ENCODE assay signal across 9 mouse cellular contexts in genomic region chr19:59457011-59457945, GRCm38 (mm10). TPM values are rescaled to one million over a fixed set of nuclear protein-coding genes. Genes with fewer than 3 reads are reported as not detected.
DNase-seq lines count a peak whose midpoint lies in the region; ATAC-seq lines count a peak whose summit lies in the region.
"Had no signal": no experiment of that assay in that cellular context is flagged by ENCODE, and none has a peak within 500 bp of the region (broad histone marks: within the 10 kb centered on the region; RNA-seq: fewer than 3 reads in every experiment).

No protein-coding gene starts in this region.

- H3K4me3 ChIP-seq in lung, embryonic 16.5 days (ENCODE audit: low read length) = no peak overlapping the region
- peak overlapping the region; percentile 53 for H3K4me3 ChIP-seq in embryonic facial prominence, embryonic 14.5 days (ENCODE audit: low read depth, low read length)
- peak overlapping the region; percentile 46 for H3K4me3 ChIP-seq in kidney, embryonic 14.5 days (ENCODE audit: low read length)
- peak overlapping the region; percentile 42 for H3K4me3 ChIP-seq in midbrain, embryonic 14.5 days (replicated peaks; ENCODE audit: low read depth, low read length)
- H3K4me3 ChIP-seq: erythroblast, embryonic 14.5 days had no signal

- H3K27me3 ChIP-seq in lung, embryonic 16.5 days (ENCODE audit: control insufficient read depth, insufficient read depth, low read depth, low read length) = peaks cover 90% of the 10 kb centered on the region
- H3K27me3 ChIP-seq in embryonic facial prominence, embryonic 14.5 days (replicated peaks; ENCODE audit: control insufficient read depth, insufficient read depth, low read length) = peaks cover 81% of the 10 kb centered on the region
- H3K27me3 ChIP-seq in kidney, embryonic 14.5 days (ENCODE audit: control insufficient read depth, insufficient read depth, low read length) = peaks cover 77% of the 10 kb centered on the region
- H3K27me3 ChIP-seq in midbrain, embryonic 14.5 days (ENCODE audit: control insufficient read depth, insufficient read depth, low read length) = peaks cover 76% of the 10 kb centered on the region

- no peak for DNase-seq in lung, postnatal 36 days
- DNase-seq in embryonic facial prominence, embryonic 14.5 days (ENCODE audit: low spot score) = peak; percentile 90
- DNase-seq in midbrain, embryonic 14.5 days = peak; percentile 79
- DNase-seq in thymus, postnatal 10 days (ENCODE audit: low spot score in 2 of 2) = no peak

- peaks cover 14% of the 10 kb centered on the region for H3K4me1 ChIP-seq in lung, embryonic 16.5 days (replicated peaks; ENCODE audit: control insufficient read depth, insufficient read depth, low read length)
- H3K4me1 ChIP-seq in embryonic facial prominence, embryonic 14.5 days (ENCODE audit: control insufficient read depth, insufficient read depth, low read length) = no peaks in the 10 kb centered on the region
- 0 out of 2 replicates have a peak, but pooled peaks cover 4% of the 10 kb centered on the region for H3K4me1 ChIP-seq in kidney, embryonic 14.5 days (ENCODE audit: control insufficient read depth, insufficient read depth, low read length)
- no peaks in the 10 kb centered on the region; the same call in 1 of the 2 replicates for H3K4me1 ChIP-seq in midbrain, embryonic 14.5 days (ENCODE audit: control insufficient read depth, insufficient read depth, low read length)

- no peaks in the 10 kb centered on the region for H3K9me3 ChIP-seq in lung, embryonic 16.5 days (ENCODE audit: control insufficient read depth, low read length)
- no peaks in the 10 kb centered on the region for H3K9me3 ChIP-seq in embryonic facial prominence, embryonic 14.5 days (ENCODE audit: control insufficient read depth, low read length)
- no peaks in the 10 kb centered on the region for H3K9me3 ChIP-seq in kidney, embryonic 14.5 days (ENCODE audit: control insufficient read depth, low read length)
- no peaks in the 10 kb centered on the region for H3K9me3 ChIP-seq in midbrain, embryonic 14.5 days (ENCODE audit: control insufficient read depth, low read length)

- 0 out of 2 replicates have a peak, but pooled peaks have one; percentile 4 for ATAC-seq in lung, embryonic 16.5 days (ENCODE audit: low read depth)
- 0 out of 2 replicates have a peak, but pooled peaks have one; percentile 23 for ATAC-seq in embryonic facial prominence, embryonic 14.5 days (ENCODE audit: low read depth)
- ATAC-seq in kidney, embryonic 14.5 days (ENCODE audit: low FRiP score, low TSS enrichment) = no peak; the same call in 1 of the 2 replicates
- 0 out of 2 replicates have a peak, but pooled peaks have one; percentile 26 for ATAC-seq in midbrain, embryonic 14.5 days (ENCODE audit: low FRiP score, low TSS enrichment)
- ATAC-seq in megakaryocyte-erythroid progenitor cell, adult 5-6 weeks (replicated peaks; ENCODE audit: low FRiP score, low TSS enrichment, poor library complexity, severe bottlenecking) = no peak
- no peak for ATAC-seq in inflammation-experienced regulatory T-cells, adult 6 months

- no peak overlapping the region; the same call in 1 of the 2 replicates for H3K4me2 ChIP-seq in lung, embryonic 16.5 days (ENCODE audit: low read depth, low read length)
- peak overlapping the region; percentile 55 for H3K4me2 ChIP-seq in embryonic facial prominence, embryonic 14.5 days (ENCODE audit: low read depth, low read length)
- peak overlapping the region; percentile 50 for H3K4me2 ChIP-seq in kidney, embryonic 14.5 days (replicated peaks; ENCODE audit: low read depth, low read length)
- peak overlapping the region; percentile 52 for H3K4me2 ChIP-seq in midbrain, embryonic 14.5 days (ENCODE audit: low read length)

- WGBS in lung, embryonic 16.5 days = 3% methylated on average over 23 of the region's 23 CpGs
- WGBS in embryonic facial prominence, embryonic 14.5 days = 2% methylated on average over 23 of the region's 23 CpGs
- WGBS in kidney, embryonic 14.5 days = under 1% methylated on average over 23 of the region's 23 CpGs
- WGBS in midbrain, embryonic 14.5 days = 3% methylated on average over 23 of the region's 23 CpGs

- no peaks in the 10 kb centered on the region for H3K36me3 ChIP-seq in lung, embryonic 16.5 days (ENCODE audit: control insufficient read depth, insufficient read depth, low read length)
- no peaks in the 10 kb centered on the region for H3K36me3 ChIP-seq in embryonic facial prominence, embryonic 14.5 days (ENCODE audit: control insufficient read depth, insufficient read depth, low read length)
- no peaks in the 10 kb centered on the region for H3K36me3 ChIP-seq in kidney, embryonic 14.5 days (ENCODE audit: control insufficient read depth, insufficient read depth, low read length)
- no peaks in the 10 kb centered on the region for H3K36me3 ChIP-seq in midbrain, embryonic 14.5 days (ENCODE audit: control insufficient read depth, insufficient read depth, low read length)

- no peak overlapping the region for H3K27ac ChIP-seq in lung, embryonic 16.5 days (ENCODE audit: low read length)
- peak overlapping the region; percentile 86 for H3K27ac ChIP-seq in embryonic facial prominence, embryonic 14.5 days (replicated peaks; ENCODE audit: low read depth, low read length)
- H3K27ac ChIP-seq in kidney, embryonic 14.5 days (ENCODE audit: low read depth, low read length) = peak overlapping the region; percentile 98
- peak overlapping the region; percentile 85 for H3K27ac ChIP-seq in midbrain, embryonic 14.5 days (replicated peaks; ENCODE audit: low read depth, low read length)

- H3K9ac ChIP-seq in lung, embryonic 16.5 days (ENCODE audit: low read length) = no peak overlapping the region
- H3K9ac ChIP-seq in embryonic facial prominence, embryonic 14.5 days (ENCODE audit: low read depth, low read length) = peak overlapping the region; percentile 79
- H3K9ac ChIP-seq in kidney, embryonic 14.5 days (ENCODE audit: low read depth, low read length) = peak overlapping the region; percentile 67
- H3K9ac ChIP-seq in midbrain, embryonic 14.5 days (replicated peaks; ENCODE audit: low read length) = peak overlapping the region; percentile 72; the same call in 1 of the 2 replicates

RNA-seq across cellular contexts. Expression of gene Emx2, which starts 0.9 kb away (rescaled TPM):
- not detected in 2 replicates for polyA plus RNA-seq in lung, embryonic 16.5 days (2015; fragmentation: Nextera tagmentation; extraction: Ambion mirVana)
- polyA plus RNA-seq in embryonic facial prominence, embryonic 14.5 days (2014; fragmentation: Nextera tagmentation; extraction: Ambion mirVana) = 6.9 and 7.5 TPM in 2 replicates
- 40.5 and 43.6 TPM in 2 replicates for polyA plus RNA-seq in kidney, embryonic 14.5 days (2014; fragmentation: Nextera tagmentation; extraction: Ambion mirVana)
- 18.5 and 19.1 TPM in 2 replicates for polyA plus RNA-seq in midbrain, embryonic 14.5 days (2014; fragmentation: Nextera tagmentation; extraction: Ambion mirVana)
- total RNA-seq in megakaryocyte-erythroid progenitor cell, adult 5-6 weeks (2014; fragmentation: Nextera tagmentation) = not detected in 2 replicates
- not detected in 2 replicates for total RNA-seq in megakaryocyte-erythroid progenitor cell, adult 5-6 weeks (2017)
- not detected for polyA plus RNA-seq in inflammation-experienced regulatory T-cells, adult 6 months (2017; shearing (Covaris generic))
- polyA plus RNA-seq: erythroblast, embryonic 14.5 days had no signal

Comparison
In these comparisons a context has a peak if more than half of its experiments do, and no peak if none do; other contexts are left out.
1. ATAC-seq: peak in lung, embryonic 16.5 days (single experiment), embryonic facial prominence, embryonic 14.5 days (single experiment) and midbrain, embryonic 14.5 days (single experiment); none in kidney, embryonic 14.5 days (single experiment), megakaryocyte-erythroid progenitor cell, adult 5-6 weeks (single experiment) and inflammation-experienced regulatory T-cells, adult 6 months (single experiment).
2. DNase-seq: peak in embryonic facial prominence, embryonic 14.5 days (single experiment) and midbrain, embryonic 14.5 days (single experiment); none in lung, postnatal 36 days (single experiment) and thymus, postnatal 10 days (0 of 2).